Mouse (Mus musculus) lung, embryonic 16.5 days (tissue): ENCODE measurements around the gene Garnl3. TPM values are rescaled to one million over a fixed set of nuclear protein-coding genes. Genes with fewer than 3 reads are reported as not detected.
A peak's percentile ranks its signal among the peaks of the same experiment; 100 is the strongest.

Experiments used
- ATAC-seq: fragments of 200-750 bp; cut with Nextera tagmentation; 2 replicates; pipeline ENCODE4 v1.8.0; 2017; ENCODE audit warnings: low read depth, mild to moderate bottlenecking, moderate library complexity
- H3K27ac ChIP-seq: fragments of 300-500 bp; sonication (generic); 2 replicates; pipeline ENCODE4 v1.5.1; 2014; ENCODE audit warnings: mild to moderate bottlenecking, control low read depth, low read length
- H3K27me3 ChIP-seq: fragments of 300-500 bp; sonication (generic); 2 replicates; pipeline ENCODE4 v1.6.1; 2014; ENCODE audit warnings: low read depth, low read length, mixed read lengths; ENCODE audit not compliant: control insufficient read depth, insufficient read depth
- H3K36me3 ChIP-seq: fragments of 300-500 bp; sonication (generic); 2 replicates; pipeline ENCODE4 v1.6.1; 2014; ENCODE audit warnings: low read length; ENCODE audit not compliant: control insufficient read depth, insufficient read depth
- H3K4me1 ChIP-seq: fragments of 300-500 bp; sonication (generic); replicated peaks from 2 replicates; pipeline ENCODE4 v1.6.1; 2014; ENCODE audit warnings: low read length, mixed read lengths; ENCODE audit not compliant: control insufficient read depth, insufficient read depth
- H3K4me2 ChIP-seq: fragments of 300-500 bp; sonication (generic); 2 replicates; pipeline ENCODE4 v1.6.1; 2014; ENCODE audit warnings: low read depth, low read length, control low read depth
- H3K4me3 ChIP-seq: fragments of 300-500 bp; sonication (generic); 2 replicates; pipeline ENCODE4 v1.5.1; 2014; ENCODE audit warnings: mild to moderate bottlenecking, low read length, control low read depth
- H3K9ac ChIP-seq: fragments of 300-500 bp; sonication (generic); 2 replicates; pipeline ENCODE4 v1.6.1; 2014; ENCODE audit warnings: low read length, control low read depth
- H3K9me3 ChIP-seq: fragments of 300-500 bp; sonication (generic); 2 replicates; pipeline ENCODE4 v1.6.1; 2016; ENCODE audit warnings: low read length; ENCODE audit not compliant: control insufficient read depth
- WGBS: fragments of 180-500 bp; shearing (Covaris S2); extraction: QIAGEN DNeasy Blood & Tissue Kit; methylation state at CpG from one replicate; pipeline ENCODE4 v1.1.7; 2014; 5-methylcytosine and 5-hydroxymethylcytosine counted together
- polyA plus RNA-seq: library from polyadenylated mRNA; unstranded; fragments of >200 nt; fragmentation: Nextera tagmentation; extraction: Ambion mirVana; gene quantifications from 2 replicates; pipeline ENCODE4 v1.2.1, GENCODE M21; 2015

Gene Garnl3
- polyA plus RNA-seq, 1 experiment from 2014 or later: 9.3 TPM

GRCm38 (mm10) chr2:32960273-32960672, 171.2 kb downstream of the Garnl3 start:
- ATAC-seq: no peak
- no peaks in the 10 kb centered on the region for H3K9me3 ChIP-seq
- WGBS: 85% methylated on average over 4 of the region's 4 CpGs
- no peak overlapping the region for H3K4me3 ChIP-seq
- peak overlapping the region; percentile 92 for H3K9ac ChIP-seq
- no peaks in the 10 kb centered on the region for H3K27me3 ChIP-seq
- H3K4me2 ChIP-seq: no peak overlapping the region
- H3K36me3 ChIP-seq: peaks cover 21% of the 10 kb centered on the region
- peaks cover 26% of the 10 kb centered on the region for H3K4me1 ChIP-seq
- H3K27ac ChIP-seq: no peak overlapping the region

DNA sequence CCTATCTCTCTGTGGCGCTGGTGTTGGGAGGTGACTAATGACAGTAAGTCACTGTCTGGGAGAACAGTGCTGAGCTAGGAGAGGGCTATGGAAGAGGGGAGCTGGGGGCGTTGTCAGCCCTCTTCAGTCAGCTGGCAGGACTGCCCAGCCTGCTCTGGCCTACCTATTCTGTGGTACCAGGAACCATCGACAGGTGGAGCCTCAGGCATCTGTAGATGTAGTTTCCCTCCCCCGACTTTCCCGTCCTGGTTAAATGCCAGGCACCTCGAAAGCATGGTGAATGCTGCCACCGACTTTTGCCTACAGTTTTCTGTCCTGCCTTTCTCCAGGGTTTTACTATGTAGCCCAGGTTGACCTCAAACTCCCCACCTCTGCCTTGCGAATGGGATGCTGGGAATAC, 174.1 kb downstream of the Garnl3 start:
- Histone ChIP-seq H3K36me3 (peaks cover 13% of the 10 kb centered on the region), H3K4me2 (no peak overlapping the region), H3K4me3 (no peak overlapping the region), H3K4me1 (peaks cover 7% of the 10 kb centered on the region), H3K27me3 (no peaks in the 10 kb centered on the region), H3K9ac (no peak overlapping the region), H3K9me3 (peaks cover 4% of the 10 kb centered on the region), H3K27ac (no peak overlapping the region)
- no peak for ATAC-seq
- 46% methylated on average over 8 of the region's 8 CpGs for WGBS

DNA sequence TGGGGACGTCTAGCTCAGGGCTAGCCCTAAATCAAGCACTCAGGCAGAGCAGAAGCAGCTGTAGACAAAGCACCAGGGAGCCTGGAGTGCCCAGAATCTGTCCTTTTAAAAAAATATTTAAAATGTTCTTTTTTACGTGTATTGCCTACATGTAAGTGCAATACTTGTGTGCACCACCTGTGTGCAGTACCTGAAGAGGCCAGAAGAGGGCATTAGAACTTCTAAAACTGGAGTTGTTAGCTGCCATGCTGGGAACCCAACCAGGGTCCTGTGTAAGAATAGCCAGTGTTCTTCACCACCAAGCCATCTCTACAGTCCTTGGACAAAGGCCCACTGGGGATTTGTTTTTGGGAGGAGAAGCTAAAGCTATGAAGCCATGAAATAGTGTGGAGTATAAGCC, 176.9 kb downstream of the Garnl3 start:
- peaks cover 4% of the 10 kb centered on the region for H3K9me3 ChIP-seq
- H3K4me1 ChIP-seq: no peaks in the 10 kb centered on the region
- 87% methylated on average over 2 of the region's 2 CpGs for WGBS
- no peak for ATAC-seq
- H3K27me3 ChIP-seq: no peaks in the 10 kb centered on the region
- H3K4me3 ChIP-seq: no peak overlapping the region
- peaks cover 13% of the 10 kb centered on the region for H3K36me3 ChIP-seq
- no peak overlapping the region for H3K4me2 ChIP-seq
- no peak overlapping the region for H3K9ac ChIP-seq
- H3K27ac ChIP-seq: no peak overlapping the region

DNA sequence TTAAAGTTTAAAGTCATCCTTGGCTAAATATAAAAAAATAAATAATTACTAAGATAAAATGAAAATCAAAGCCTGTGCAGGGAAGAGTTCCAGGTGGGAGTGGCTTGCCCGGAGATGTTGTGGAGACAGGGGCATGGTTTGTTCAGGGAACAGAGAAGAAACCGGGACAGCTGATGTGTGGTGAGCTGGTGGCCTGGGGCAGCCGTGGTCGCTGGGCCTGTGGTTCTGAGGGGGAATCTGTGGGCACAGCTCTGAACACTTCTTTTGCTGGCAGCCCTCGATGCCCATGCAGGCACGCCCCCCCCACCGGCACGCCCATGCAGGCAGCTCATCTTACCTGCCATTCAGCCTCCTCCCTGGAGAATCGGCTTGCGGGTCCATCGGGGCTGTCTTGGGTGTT, 184.0 kb downstream of the Garnl3 start:
- Histone ChIP-seq H3K27me3 (no peaks in the 10 kb centered on the region), H3K9me3 (no peaks in the 10 kb centered on the region), H3K36me3 (0 out of 2 replicates have a peak, but pooled peaks cover 3% of the 10 kb centered on the region), H3K4me3 (no peak overlapping the region), H3K4me1 (no peaks in the 10 kb centered on the region), H3K27ac (no peak overlapping the region), H3K4me2 (no peak overlapping the region), H3K9ac (no peak overlapping the region)
- WGBS: 83% methylated on average over 11 of the region's 11 CpGs
- no peak for ATAC-seq

- H3K27ac ChIP-seq: no peak overlapping the region
- no peaks in the 10 kb centered on the region for H3K4me1 ChIP-seq
- H3K9ac ChIP-seq: no peak overlapping the region
- H3K9me3 ChIP-seq: no peaks in the 10 kb centered on the region
- no peak overlapping the region for H3K4me2 ChIP-seq
- H3K27me3 ChIP-seq: no peaks in the 10 kb centered on the region
- no peak overlapping the region for H3K4me3 ChIP-seq
- H3K36me3 ChIP-seq: peaks cover 8% of the 10 kb centered on the region
- ATAC-seq: no peak
- WGBS: 89% methylated on average over 4 of the region's 4 CpGs
These were observed 191.0 kb downstream of the Garnl3 start for GRCm38 (mm10) chr2:32940483-32940882.

DNA sequence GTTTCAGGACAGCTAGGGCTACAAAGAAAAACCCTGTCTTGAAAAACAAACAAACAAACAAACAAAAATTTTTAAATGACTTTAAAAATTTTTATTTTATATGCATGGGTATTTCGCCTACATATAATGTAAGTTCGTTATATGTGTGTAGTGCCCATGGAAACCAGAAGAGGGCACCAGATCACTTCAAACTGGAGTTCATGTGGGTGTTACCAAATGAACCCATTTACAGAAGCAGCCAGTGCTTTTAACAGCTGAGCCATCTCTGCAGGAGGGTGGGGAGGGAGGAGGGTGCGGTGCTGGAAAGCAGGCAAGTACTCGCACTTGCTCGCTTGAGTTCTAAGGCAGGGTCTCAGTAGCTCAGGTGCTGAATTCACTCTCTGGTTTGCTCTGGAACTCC, 192.0 kb downstream of the Garnl3 start:
- no peak for ATAC-seq
- H3K27ac ChIP-seq: no peak overlapping the region
- no peak overlapping the region for H3K4me2 ChIP-seq
- 72% methylated on average over 5 of the region's 5 CpGs for WGBS
- H3K9me3 ChIP-seq: no peaks in the 10 kb centered on the region
- no peaks in the 10 kb centered on the region for H3K4me1 ChIP-seq
- no peaks in the 10 kb centered on the region for H3K27me3 ChIP-seq
- H3K4me3 ChIP-seq: no peak overlapping the region
- no peak overlapping the region for H3K9ac ChIP-seq
- peaks cover 8% of the 10 kb centered on the region for H3K36me3 ChIP-seq

- Histone ChIP-seq H3K36me3 (peaks cover 8% of the 10 kb centered on the region), H3K9ac (no peak overlapping the region), H3K27ac (no peak overlapping the region), H3K4me3 (no peak overlapping the region), H3K4me2 (no peak overlapping the region), H3K9me3 (no peaks in the 10 kb centered on the region), H3K27me3 (no peaks in the 10 kb centered on the region), H3K4me1 (no peaks in the 10 kb centered on the region)
- no peak for ATAC-seq
- WGBS: 87% methylated on average over 5 of the region's 5 CpGs
These were observed 192.7 kb downstream of the Garnl3 start for GRCm38 (mm10) chr2:32938741-32939140.

Other genes with a start within 250 kb of the Garnl3 start
- 145 and 151 TPM in 2 replicates for gene Rpl12, start 170.1 kb downstream of the Garnl3 start, polyA plus RNA-seq
- 9.3 and 10.6 TPM in 2 replicates for gene Lrsam1, start 170.0 kb downstream of the Garnl3 start, polyA plus RNA-seq
- gene Slc2a8, start 149.6 kb downstream of the Garnl3 start, polyA plus RNA-seq: 19.2 and 20.6 TPM in 2 replicates
- gene Angptl2, start 84.4 kb upstream of the Garnl3 start, polyA plus RNA-seq: 35.8 TPM in 2 replicates
- 5.2 and 5.3 TPM in 2 replicates for gene Ralgps1, start 239.8 kb upstream of the Garnl3 start, polyA plus RNA-seq